Mouse (Mus musculus) small intestine, adult 2 months (tissue): Measurements from ENCODE around the gene Frs3. TPM values are rescaled to one million over a fixed set of nuclear protein-coding genes. Genes with fewer than 3 reads are reported as not detected.

Experiments used
- H3K27ac ChIP-seq: fragments of 200-500 bp; 2 replicates; pipeline ENCODE4 v1.5.1; 2012; ENCODE audit warnings: low read depth, low read length, control low read depth, inconsistent platforms; ENCODE audit not compliant: insufficient read depth
- H3K27me3 ChIP-seq: fragments of 200-500 bp; 2 replicates; pipeline ENCODE4 v1.6.1; 2012; ENCODE audit warnings: mild to moderate bottlenecking, moderate library complexity, low read length, inconsistent platforms; ENCODE audit not compliant: control insufficient read depth, insufficient read depth
- H3K36me3 ChIP-seq: fragments of 200-500 bp; 2 replicates; pipeline ENCODE4 v1.6.1; 2012; ENCODE audit warnings: mild to moderate bottlenecking, low read length, control low read depth, inconsistent platforms; ENCODE audit not compliant: control insufficient read depth, insufficient read depth
- H3K4me1 ChIP-seq: fragments of 200-500 bp; 2 replicates; pipeline ENCODE4 v1.6.1; 2012; ENCODE audit warnings: low read length, inconsistent platforms, mixed read lengths; ENCODE audit not compliant: control insufficient read depth, insufficient read depth, insufficient read length
- H3K4me3 ChIP-seq: fragments of 200-500 bp; 2 replicates; pipeline ENCODE4 v1.5.1; 2012; ENCODE audit warnings: low read depth, mild to moderate bottlenecking, control low read depth, inconsistent platforms, low read length, moderate library complexity
- CTCF ChIP-seq: fragments of 200-500 bp; IDR thresholded peaks from 2 replicates; pipeline ENCODE4 v1.5.1; 2012; ENCODE audit warnings: low read depth, mild to moderate bottlenecking, control low read depth, inconsistent platforms, low read length, moderate library complexity, mixed read lengths; ENCODE audit not compliant: insufficient replicate concordance, insufficient read length; ENCODE audit errors: extremely low read depth
- POLR2A ChIP-seq: fragments of 200-500 bp; IDR thresholded peaks from 2 replicates; pipeline ENCODE4 v1.6.1; 2012; ENCODE audit warnings: low read depth, mild to moderate bottlenecking, control low read depth, inconsistent platforms, low read length, moderate library complexity
- WGBS: fragments of 180-500 bp; shearing (Covaris S2); methylation state at CpG from one replicate; pipeline ENCODE4 v1.1.7; 2018; 5-methylcytosine and 5-hydroxymethylcytosine counted together
- polyA plus RNA-seq: library from polyadenylated mRNA; depleted of rRNA; stranded (reverse); fragments of >200 nt; gene quantifications from 2 replicates; pipeline ENCODE4 v1.2.3, GENCODE M21; 2012

Gene Frs3
- polyA plus RNA-seq, 1 experiment, result 13.1 TPM

GRCm38 (mm10) chr17:47701793-47702192 is 13.0 kb downstream of the Frs3 start:
- WGBS, result 88% methylated on average over 9 of the region's 9 CpGs
- TF ChIP-seq CTCF (no peak), POLR2A (no peak)
- H3K27ac ChIP-seq, result no peak overlapping the region
- no peaks in the 10 kb centered on the region; the same call in 1 of the 2 replicates for H3K4me1 ChIP-seq
- no peaks in the 10 kb centered on the region for H3K27me3 ChIP-seq
- no peak overlapping the region for H3K4me3 ChIP-seq
- peaks cover 4% of the 10 kb centered on the region; the same call in 1 of the 2 replicates for H3K36me3 ChIP-seq

GRCm38 (mm10) chr17:47702548-47703345 is 13.9 kb downstream of the Frs3 start:
- Histone ChIP-seq H3K4me1 (peaks cover 1% of the 10 kb centered on the region; the same call in 1 of the 2 replicates), H3K27me3 (no peaks in the 10 kb centered on the region), H3K36me3 (peaks cover 4% of the 10 kb centered on the region; the same call in 1 of the 2 replicates), H3K4me3 (no peak overlapping the region), H3K27ac (no peak overlapping the region)
- TF ChIP-seq CTCF (no peak), POLR2A (no peak)
- WGBS, result 79% methylated on average over 28 of the region's 28 CpGs

- no peak for TF ChIP-seq CTCF
- no peak for TF ChIP-seq POLR2A
- 74% methylated on average over 20 of the region's 20 CpGs for WGBS
These were observed 14.7 kb downstream of the Frs3 start for GRCm38 (mm10) chr17:47703556-47703955.

GRCm38 (mm10) chr17:47704692-47705091 is 15.9 kb downstream of the Frs3 start:
- Histone ChIP-seq H3K27me3 (no peaks in the 10 kb centered on the region), H3K4me3 (no peak overlapping the region), H3K36me3 (peaks cover 2% of the 10 kb centered on the region; the same call in 1 of the 2 replicates), H3K27ac (no peak overlapping the region), H3K4me1 (peaks cover 7% of the 10 kb centered on the region; the same call in 1 of the 2 replicates)
- TF ChIP-seq CTCF, result no peak
- TF ChIP-seq POLR2A, result no peak
- 90% methylated on average over 4 of the region's 4 CpGs for WGBS

More at GRCm38 (mm10) chr17:47703556-47703955, 14.7 kb downstream of the Frs3 start:
- peaks cover 4% of the 10 kb centered on the region; the same call in 1 of the 2 replicates for H3K36me3 ChIP-seq
- H3K27ac ChIP-seq, result no peak overlapping the region
- peaks cover 7% of the 10 kb centered on the region; the same call in 1 of the 2 replicates for H3K4me1 ChIP-seq
- H3K4me3 ChIP-seq, result no peak overlapping the region
- no peaks in the 10 kb centered on the region for H3K27me3 ChIP-seq

GRCm38 (mm10) chr17:47706196-47706595 is 17.4 kb downstream of the Frs3 start:
- 88% methylated on average over 1 of the region's 1 CpGs for WGBS
- H3K4me3 ChIP-seq, result no peak overlapping the region
- H3K4me1 ChIP-seq, result peaks cover 10% of the 10 kb centered on the region; the same call in 1 of the 2 replicates
- H3K27me3 ChIP-seq, result no peaks in the 10 kb centered on the region
- H3K27ac ChIP-seq, result no peak overlapping the region
- no peak for TF ChIP-seq CTCF
- no peak for TF ChIP-seq POLR2A
- peaks cover 2% of the 10 kb centered on the region; the same call in 1 of the 2 replicates for H3K36me3 ChIP-seq

GRCm38 (mm10) chr17:47707961-47708360 is 19.1 kb downstream of the Frs3 start:
- 74% methylated on average over 3 of the region's 3 CpGs for WGBS
- TF ChIP-seq CTCF (no peak), POLR2A (no peak)
- no peak overlapping the region for H3K4me3 ChIP-seq
- no peaks in the 10 kb centered on the region for H3K36me3 ChIP-seq
- H3K4me1 ChIP-seq, result peaks cover 13% of the 10 kb centered on the region; the same call in 1 of the 2 replicates
- H3K27me3 ChIP-seq, result no peaks in the 10 kb centered on the region
- H3K27ac ChIP-seq, result no peak overlapping the region

GRCm38 (mm10) chr17:47708972-47709371 is 20.1 kb downstream of the Frs3 start:
- H3K27ac ChIP-seq, result no peak overlapping the region
- H3K4me3 ChIP-seq, result no peak overlapping the region
- 42% methylated on average over 4 of the region's 4 CpGs for WGBS
- TF ChIP-seq POLR2A (no peak), CTCF (no peak)
- no peaks in the 10 kb centered on the region for H3K36me3 ChIP-seq
- no peaks in the 10 kb centered on the region for H3K27me3 ChIP-seq
- peaks cover 13% of the 10 kb centered on the region; the same call in 1 of the 2 replicates for H3K4me1 ChIP-seq
